Mouse (Mus musculus) cerebellum, adult (tissue): ENCODE data around the gene Ptprc.

ENCODE experiments used
- ATAC-seq: cut with Nextera tagmentation; 2 replicates; pipeline ENCODE4 v1.9.2; 2017; ENCODE audit warnings: mild to moderate bottlenecking, moderate library complexity, mixed read lengths; ENCODE audit not compliant: insufficient number of reproducible peaks, low FRiP score, low TSS enrichment

The Ptprc gene

GRCm38 (mm10) chr1:138080308-138080707 is 95.2 kb downstream of the Ptprc start:
- ATAC-seq: no peak

GRCm38 (mm10) chr1:138044196-138044945 is 131.1 kb downstream of the Ptprc start:
- peak; percentile 87 for ATAC-seq

GRCm38 (mm10) chr1:138040556-138040955 is 135.0 kb downstream of the Ptprc start:
- no peak for ATAC-seq

- no peak for ATAC-seq
Observed at GRCm38 (mm10) chr1:138039201-138039600, 136.3 kb downstream of the Ptprc start.

GRCm38 (mm10) chr1:138037484-138037883 is 138.0 kb downstream of the Ptprc start:
- no peak for ATAC-seq

- ATAC-seq: no peak
Observed at GRCm38 (mm10) chr1:138029649-138030048, 145.9 kb downstream of the Ptprc start.

GRCm38 (mm10) chr1:138025298-138025697 is 150.2 kb downstream of the Ptprc start:
- ATAC-seq: no peak

- ATAC-seq: no peak
Observed at GRCm38 (mm10) chr1:138023601-138024000, 151.9 kb downstream of the Ptprc start.

GRCm38 (mm10) chr1:138022918-138023295 is 152.6 kb downstream of the Ptprc start:
- no peak for ATAC-seq

GRCm38 (mm10) chr1:138021962-138022917 is 153.3 kb downstream of the Ptprc start:
- ATAC-seq: no peak
